Mouse (Mus musculus) layer of hippocampus, postnatal 14 days (tissue): ENCODE measurements around the gene Cd59b. TPM values are rescaled to one million over a fixed set of nuclear protein-coding genes. Genes with fewer than 3 reads are reported as not detected.

ENCODE experiments used
- total RNA-seq, 2 experiments: library from RNA; stranded (reverse); gene quantifications; 2 replicates each; pipeline ENCODE4 v1.2.3; 2021

The Cd59b gene
- total RNA-seq, 2 experiments from 2014 or later, result 0.88 to 0.99 TPM

Other genes starting within 250 kb of the Cd59b start
- 10 to 100 TPM; 19.8 to 25.5 TPM for gene Lmo2, start 111.9 kb upstream of the Cd59b start, total RNA-seq
- 10 to 100 TPM; 43.2 to 48.3 TPM for gene Fbxo3, start 42.1 kb upstream of the Cd59b start, total RNA-seq
- gene 4931422A03Rik, start 41.5 kb upstream of the Cd59b start, total RNA-seq, result not detected
- not detected for gene Gm10912, start 4.0 kb upstream of the Cd59b start, total RNA-seq
- not detected for gene Gm10799, start 1.3 kb upstream of the Cd59b start, total RNA-seq
- 1 to 10 TPM; 4.4 to 5.5 TPM for gene Cd59a, start 26.0 kb downstream of the Cd59b start, total RNA-seq
- not detected for gene A930018P22Rik, start 52.9 kb downstream of the Cd59b start, total RNA-seq